Mouse (Mus musculus): ENCODE measurements around the gene Tspan2. TPM values are rescaled to one million over a fixed set of nuclear protein-coding genes. Genes with fewer than 3 reads are reported as not detected.
A peak's percentile ranks its signal among the peaks of the same experiment; 100 is the strongest.

The Tspan2 gene
- total RNA-seq, 4 experiments from 2014 or later, result 5.3 to 10.6 (median 10.3) TPM

DNA sequence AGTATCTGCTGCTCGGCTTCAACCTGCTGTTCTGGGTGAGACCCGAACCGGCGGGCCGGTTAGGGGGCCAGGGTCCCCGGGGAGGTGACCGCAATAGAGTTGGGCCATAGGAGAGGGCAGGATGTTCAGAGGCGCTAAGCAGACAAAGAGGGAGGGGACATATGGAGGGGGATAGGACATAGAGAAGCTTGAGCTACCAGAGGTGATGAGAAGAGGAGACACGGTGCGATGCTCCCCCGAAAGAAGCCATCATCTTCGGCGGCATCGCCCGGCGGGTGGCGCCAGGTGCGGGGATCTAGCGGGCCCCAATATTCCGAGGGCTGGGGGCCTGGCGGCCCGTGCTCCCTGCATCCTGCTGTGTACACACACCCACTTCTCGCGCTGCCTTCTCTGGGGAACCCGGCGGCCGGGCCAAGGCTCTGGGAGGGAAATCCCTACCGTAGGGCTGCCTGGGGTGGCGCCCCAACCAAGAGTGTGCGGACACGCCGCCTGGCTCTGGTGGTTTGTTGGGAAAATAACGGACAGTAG lies 766 bp downstream of the Tspan2 start:
- no peak for DNase-seq (ENCODE audit: low spot score)

DNA sequence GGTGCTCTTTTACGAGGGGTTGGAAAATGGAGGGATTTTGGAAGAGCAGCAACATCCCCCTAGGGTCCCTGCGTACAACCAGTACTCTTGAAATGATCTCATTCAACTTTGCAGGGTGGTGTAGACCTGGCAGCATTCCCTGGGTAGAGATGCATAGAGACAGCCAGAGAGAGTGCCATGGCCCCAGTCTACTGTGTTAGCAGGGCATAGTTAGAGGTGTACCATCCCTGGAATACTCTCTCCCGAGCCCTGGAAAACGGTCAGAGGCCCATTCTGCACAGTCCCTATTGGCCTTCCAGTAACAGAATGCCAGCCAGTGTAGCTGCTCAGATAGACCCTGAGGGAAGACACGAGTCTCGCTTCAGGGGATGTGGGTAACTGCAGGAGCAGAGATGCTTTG lies 1.3 kb downstream of the Tspan2 start:
- no peak for DNase-seq (ENCODE audit: low spot score)

DNA sequence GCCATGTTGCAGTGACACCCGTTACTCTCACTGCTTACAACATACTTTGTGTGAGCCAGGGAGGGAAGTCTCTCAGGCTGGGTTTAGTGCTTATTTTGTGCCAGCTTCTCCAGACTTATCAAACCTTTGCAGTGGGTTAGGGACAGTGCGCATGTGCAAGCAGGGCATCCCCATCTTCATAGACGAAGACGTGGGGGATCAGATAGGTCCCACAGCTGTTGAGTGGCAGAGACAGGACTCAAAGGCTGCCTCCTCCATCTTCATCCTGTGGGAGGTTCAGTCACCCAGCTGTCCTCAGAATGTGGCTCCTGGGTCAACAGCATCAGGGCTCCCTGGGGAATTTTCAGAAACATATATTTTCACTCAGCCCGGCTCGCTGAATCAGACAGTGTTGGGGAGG lies 2.1 kb downstream of the Tspan2 start:
- DNase-seq (ENCODE audit: low spot score), result no peak

DNA sequence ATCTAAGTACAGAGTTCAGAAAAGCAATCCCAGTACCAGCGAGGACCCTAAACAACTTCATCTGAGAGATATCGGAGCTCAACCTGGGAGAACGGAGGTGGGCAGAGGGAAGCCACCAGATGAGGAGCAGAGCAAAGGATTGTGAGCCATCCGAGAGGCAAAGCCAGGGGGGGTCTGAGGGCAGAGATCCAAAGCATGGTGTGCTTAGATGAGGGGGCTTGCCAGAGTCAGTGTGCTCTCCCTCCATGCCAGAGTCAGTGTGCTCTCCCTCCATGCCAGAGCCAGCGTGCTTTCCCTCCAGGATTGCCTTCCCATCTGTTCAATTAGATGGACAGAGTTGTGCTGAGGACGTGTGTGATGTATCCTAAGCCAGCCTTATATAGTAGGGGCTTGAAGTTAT lies 2.8 kb downstream of the Tspan2 start:
- no peak for DNase-seq (ENCODE audit: low spot score)

DNA sequence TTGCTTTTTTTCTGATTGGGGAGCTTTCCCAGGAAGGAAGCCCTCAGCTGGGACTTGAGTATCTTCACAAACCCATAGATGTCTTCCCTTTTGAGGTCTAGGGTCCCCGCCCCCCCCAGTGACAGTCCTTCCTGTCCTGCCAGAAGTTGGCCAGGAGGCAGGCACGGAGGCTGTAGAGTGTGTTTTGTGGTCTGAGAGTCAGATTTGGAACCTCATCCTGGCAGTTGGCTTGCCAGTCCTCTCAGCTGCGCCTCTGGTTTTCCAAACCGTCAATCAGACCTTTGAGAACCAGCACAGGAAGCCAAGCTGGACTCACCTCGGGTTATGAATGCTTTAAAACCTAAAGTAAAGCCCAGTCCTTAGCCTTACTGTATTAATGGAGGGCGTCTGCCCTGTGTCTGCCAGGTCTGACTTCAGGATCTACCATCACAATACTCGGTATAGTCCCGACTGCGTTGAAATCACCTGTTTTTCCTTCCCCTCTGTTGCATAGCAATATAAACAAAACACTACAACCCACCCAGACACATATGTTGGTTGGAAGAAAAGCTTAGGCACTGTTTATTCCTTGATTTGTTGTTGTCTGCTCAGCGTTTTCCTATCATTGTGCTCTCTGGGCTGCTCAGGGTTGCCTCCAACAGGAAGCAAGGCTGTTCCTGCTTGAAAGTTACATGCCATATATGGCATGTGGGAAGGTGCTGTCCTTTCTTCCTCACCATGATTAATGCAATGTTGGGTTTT lies 4.0 kb downstream of the Tspan2 start:
- DNase-seq (ENCODE audit: low spot score), result peak; percentile 46

DNA sequence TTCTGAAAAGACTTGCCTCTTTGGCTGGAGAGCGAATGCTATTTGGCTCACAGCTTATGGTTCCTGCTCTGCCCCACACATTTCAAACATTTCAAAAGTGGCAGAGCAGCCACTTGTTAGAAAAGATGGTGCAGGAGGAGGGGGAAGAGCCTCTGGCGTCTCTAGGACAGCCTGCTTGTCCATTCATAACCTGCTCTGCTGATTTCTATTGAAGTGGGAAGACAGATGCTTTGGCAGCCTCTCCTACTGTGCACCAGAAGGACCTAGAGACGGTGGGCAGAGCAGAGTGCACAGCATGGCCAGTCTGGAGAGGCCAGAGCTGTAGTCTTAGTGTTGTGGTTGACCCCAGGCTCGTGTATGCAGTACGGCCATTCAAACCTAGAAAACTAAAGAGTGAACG lies 4.6 kb downstream of the Tspan2 start:
- DNase-seq (ENCODE audit: low spot score), result no peak

DNA sequence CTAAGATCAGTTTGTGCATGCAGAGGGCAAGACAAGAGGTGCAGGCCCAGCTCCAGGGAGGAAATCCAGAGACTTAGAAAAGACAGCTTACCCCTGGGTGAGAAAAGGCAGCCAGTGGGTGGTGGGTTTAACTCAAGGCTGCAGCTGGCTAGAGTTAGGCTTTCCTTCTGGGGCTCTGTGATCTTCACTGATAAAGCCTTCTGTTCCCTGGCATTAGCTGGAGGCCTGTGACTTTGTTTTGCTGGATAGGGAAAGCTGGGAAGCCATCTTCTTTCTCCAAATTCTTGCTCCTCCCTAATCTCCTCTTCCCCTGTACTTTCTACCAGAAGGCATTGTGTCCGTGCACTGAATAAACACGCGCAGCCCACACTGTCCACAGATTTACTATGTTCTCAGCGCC lies 8.4 kb downstream of the Tspan2 start:
- no peak for DNase-seq (ENCODE audit: low spot score)

DNA sequence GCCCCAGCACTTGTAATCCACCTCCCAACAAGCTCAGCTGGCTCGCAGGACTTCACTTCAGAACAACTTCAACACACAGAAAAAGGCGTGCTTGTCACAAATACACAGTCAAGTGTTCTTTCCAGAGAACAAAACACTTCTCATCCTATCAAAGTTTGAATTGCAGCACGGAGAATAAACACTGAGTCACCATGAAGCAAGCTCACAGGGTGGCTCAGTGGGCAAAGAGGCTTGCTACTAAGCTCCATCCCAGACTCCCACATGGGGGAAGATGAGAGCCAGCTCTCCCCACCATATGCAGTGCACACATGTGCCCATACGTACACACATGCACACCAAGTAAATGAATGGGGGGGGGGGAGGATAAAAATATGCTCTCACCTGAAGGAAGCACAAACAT lies 8.9 kb downstream of the Tspan2 start:
- DNase-seq (ENCODE audit: low spot score), result no peak

DNA sequence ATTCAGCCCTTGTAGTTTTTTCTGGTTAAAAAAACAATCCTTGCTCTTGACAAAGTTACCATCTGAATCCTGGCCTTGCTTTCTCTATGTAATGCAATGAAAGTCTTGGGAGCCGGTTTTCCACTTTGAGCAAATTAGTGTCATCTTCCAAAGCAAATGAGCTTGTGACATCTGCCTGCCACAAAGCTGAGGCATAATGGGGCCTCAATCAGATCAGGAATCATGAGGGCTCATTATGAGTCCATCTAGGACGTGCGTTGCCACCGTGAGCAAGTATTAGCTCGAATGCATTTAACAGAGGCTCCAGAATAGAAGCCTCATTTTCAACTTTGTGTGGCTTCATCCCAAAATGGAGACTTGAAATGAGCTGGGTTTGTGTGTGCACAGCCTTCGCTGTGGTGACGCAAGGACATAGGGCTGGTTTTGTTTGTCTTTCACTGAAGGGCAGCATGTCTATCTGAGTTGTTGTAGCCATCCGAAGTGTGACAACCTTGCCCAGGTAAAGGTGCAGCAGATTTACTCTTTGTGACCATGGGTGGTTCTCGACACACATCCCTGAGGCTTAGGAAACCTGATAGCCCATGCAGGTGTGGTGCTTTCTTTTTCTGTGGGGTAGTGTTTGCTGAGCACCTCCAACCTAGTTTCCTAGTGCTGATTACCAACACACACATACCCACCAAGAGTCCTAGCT lies 9.6 kb downstream of the Tspan2 start:
- DNase-seq (ENCODE audit: low spot score), result no peak

DNA sequence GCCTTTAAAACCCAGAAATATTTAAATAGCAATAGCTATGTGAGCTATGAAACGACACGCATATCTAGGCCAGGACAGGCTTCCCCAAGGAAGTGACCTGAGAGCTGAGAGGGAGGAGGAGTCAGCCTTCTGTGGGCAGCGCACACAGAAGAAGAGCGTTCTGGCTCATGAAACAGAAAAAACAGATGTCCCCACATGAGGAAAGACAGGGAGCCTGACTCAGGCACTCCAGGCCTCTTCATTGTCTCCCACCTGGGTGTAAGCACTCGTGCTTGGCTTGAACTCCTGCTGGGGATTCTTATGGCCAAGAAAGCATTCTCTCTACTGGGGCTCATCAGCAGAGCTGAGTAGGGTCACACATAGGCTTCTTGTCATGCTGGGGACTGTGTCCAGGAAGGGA lies 10.3 kb downstream of the Tspan2 start:
- DNase-seq (ENCODE audit: low spot score), result peak; percentile 51

DNA sequence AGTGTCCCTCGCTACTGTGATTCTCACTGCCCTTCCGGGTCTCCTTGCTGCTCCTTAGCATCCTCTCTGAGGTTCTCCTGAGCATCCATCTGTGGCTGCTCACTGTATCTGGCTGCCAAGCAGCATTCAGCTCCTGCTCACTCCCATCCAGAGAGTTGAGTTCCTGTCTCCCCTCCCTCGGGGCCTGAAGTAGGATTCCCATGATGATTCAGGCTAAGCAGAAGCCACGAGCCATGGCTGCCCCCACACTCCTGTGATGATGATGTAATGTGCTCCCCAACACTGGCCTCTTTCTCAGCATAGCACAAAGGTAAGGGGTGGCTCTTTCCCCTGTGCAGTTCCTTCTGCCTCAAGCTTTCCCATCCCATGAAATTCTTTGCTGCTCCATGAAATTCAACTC lies 11.8 kb downstream of the Tspan2 start:
- DNase-seq (ENCODE audit: low spot score), result no peak

DNA sequence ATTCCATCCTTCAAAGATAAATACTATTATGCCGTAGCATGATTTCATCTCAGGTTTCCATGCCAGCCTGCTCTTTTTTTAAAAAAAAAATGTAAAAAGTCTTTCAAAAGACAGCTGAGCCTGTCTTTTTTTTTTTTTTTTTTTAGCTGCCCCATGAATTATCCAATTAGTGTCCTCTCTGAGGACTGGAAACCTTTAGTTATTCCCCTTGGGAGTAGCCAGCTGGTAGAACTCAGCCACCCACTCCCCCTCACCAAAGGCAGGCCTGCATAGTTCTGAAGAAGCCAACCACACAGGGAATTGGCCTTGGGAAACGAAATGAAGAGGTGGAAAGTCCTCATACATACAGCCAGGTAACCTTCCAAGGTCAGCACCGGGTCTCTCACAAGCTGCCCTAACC lies 13.7 kb downstream of the Tspan2 start:
- no peak for DNase-seq (ENCODE audit: low spot score)

DNA sequence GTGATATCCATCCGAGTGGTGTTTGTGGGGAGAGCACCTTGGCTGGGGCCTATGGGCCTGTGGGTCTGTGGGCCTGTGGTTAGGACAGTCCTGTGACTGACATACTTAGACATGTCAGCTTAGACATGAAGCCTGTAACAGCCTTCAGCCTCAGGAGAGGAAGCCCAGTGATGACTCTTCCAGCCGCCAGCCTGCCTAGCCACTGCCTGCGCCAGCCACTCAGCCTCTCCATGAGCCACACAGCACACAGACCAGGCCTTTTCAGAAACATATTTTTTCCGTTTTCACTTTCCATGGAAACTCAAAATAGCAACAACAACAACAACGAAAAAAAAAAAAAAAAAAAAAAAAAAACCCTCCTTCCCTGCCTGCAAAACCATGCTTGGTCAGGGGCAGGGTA lies 14.4 kb downstream of the Tspan2 start:
- DNase-seq (ENCODE audit: low spot score), result no peak

DNA sequence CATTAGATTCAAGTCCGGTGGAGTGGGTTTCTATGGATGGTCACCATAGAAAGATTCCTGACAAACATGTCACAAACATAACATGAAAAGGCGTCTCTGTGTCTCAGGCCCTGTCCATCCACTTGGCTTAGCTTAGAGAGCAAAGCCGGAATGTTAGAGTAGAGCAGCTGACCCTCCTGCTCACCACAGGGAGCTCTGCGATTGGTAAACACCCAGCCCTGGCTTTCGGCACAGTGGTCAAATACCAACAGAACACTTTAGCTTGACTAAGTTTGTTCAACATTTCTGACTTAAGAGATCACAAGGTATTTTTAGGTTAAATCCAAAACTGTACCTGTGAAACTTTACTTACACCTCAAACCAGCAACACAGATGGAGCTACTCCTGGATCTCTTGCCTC lies 16.8 kb downstream of the Tspan2 start:
- no peak for DNase-seq (ENCODE audit: low spot score)

DNA sequence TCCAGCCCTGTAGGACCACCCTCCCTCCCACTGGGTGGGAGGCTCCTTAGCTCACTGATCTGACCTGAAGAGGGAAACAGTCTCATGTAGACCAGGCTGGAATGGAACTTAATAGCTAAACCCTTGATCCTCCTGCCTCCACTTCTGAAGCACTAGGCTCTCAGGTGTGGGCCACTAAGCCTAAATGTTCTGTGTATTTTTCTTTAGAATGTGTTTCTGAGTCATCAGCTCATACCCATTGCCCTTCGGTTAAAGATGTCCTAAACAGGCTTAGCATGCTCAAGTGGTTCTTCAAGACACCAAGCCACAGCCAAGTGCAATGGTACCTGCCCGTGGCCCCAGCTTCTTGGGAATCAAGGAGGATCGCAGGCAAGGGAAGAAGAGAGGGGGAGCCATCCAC lies 17.2 kb downstream of the Tspan2 start:
- no peak for DNase-seq (ENCODE audit: low spot score)

DNA sequence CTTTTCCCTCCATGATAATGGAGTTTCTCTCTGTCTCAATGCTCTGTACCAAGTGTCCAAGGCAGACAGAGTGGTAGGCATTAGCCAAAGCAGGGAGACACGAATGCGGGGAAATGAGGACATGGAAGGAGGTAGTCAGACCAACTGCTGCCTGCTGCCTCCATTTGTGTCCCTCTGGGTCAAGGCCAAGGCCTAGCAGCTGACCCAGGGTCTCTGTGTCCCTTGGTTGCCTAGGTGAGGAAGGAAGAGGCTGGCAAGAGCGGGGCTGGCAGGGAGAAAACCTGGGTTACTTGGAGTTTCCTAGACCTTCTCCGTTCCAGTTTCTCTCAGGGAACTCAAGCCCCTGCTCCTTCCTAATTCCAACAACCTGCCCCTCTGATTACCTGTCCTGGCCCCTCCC lies 17.7 kb downstream of the Tspan2 start:
- no peak for DNase-seq (ENCODE audit: low spot score)

DNA sequence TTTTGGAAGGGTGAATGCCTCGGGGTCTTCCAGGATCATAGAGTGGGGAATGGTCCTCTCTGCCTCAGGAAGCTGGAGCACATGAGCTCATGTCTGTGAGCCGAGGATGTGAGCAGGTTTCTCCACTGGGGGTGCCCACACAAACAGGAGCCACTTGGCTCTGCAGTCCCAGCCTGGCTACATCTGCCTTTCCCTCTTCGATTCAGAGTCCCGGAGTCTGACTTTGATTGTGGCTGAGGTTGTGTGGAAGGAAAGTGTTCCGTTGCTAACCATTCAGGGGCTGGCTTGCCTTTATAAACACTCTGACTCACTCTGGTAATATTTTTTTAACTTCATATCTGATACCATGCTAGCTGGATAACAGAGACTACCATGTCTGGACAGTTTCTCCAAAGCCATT lies 18.1 kb downstream of the Tspan2 start:
- no peak for DNase-seq (ENCODE audit: low spot score)

DNA sequence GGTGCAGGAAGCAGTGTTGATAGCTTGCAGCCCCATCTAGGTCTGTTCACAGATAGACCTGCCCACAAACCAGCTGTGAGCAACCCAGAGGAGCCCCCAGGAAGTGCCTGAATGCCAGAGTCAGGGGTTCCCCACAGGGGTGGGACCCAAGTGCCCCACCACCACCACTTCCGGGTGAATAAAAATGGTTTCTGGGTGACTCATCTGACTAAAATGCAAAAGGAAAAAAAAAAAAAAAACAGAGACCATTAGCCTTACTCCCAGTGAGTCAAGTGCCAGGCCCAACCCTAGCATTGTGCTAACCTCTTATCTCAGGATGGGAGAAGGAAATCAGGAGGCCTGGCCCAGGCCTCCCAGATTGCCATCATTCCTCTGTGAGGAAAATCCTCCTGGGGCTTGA lies 21.5 kb downstream of the Tspan2 start:
- DNase-seq (ENCODE audit: low spot score), result peak; percentile 47

DNA sequence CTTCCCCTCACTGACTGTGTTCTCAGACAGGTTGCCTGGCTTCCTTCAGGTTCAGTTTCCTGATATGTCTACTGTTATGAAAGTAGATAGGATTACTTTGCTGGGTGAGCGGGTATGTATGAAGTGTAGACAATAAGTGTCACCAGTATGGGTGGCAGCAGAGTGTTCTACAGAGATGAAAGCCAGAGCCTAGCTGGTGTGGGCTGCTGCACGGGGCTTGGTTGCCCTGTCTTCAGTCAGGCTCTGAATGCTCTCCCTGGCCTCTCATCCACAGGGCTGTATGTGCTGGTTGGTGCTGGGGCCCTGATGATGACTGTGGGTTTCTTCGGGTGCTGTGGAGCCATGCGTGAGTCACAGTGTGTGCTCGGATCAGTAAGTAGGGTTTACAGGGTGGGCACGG lies 22.7 kb downstream of the Tspan2 start:
- DNase-seq (ENCODE audit: low spot score), result no peak

DNA sequence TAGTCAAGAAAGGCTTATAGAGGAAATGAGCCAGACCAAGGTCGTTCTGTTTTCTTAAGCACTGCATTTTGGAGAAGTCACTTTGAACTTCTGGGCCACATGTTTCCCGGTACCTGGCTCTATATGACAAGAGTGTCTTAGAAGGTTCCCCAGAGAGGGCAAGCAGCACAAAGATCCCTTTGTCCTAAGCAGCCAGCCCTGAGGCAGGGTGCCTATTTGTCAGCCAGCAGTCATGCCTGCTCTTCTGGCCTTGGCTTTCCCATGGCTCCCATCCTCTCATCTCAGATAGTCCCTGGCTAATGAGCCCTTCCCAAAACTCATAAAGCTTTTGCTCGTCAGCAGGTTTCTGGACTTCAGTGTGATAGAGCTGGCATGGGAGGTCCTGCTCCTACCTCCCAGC lies 25.9 kb downstream of the Tspan2 start:
- no peak for DNase-seq (ENCODE audit: low spot score)

DNA sequence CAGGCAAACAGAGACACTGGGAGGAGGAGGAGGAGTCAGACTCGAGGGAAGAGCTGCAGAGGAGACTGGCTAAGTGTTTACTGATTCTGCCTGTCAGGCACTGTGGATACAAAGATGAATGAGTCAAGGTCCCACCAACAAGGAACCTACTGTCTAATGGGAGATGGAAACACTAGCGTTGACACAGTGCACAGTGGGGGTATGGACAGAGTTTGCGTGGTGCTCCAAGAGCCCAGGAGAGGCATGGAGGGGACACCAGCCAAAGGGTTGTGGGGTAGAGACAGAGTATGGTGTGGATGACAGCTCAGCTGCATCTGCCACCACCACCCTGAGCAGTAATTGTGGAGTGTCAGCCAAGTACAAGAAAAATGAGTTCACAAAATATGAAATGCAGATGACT lies 28.1 kb downstream of the Tspan2 start:
- no peak for DNase-seq (ENCODE audit: low spot score)

DNA sequence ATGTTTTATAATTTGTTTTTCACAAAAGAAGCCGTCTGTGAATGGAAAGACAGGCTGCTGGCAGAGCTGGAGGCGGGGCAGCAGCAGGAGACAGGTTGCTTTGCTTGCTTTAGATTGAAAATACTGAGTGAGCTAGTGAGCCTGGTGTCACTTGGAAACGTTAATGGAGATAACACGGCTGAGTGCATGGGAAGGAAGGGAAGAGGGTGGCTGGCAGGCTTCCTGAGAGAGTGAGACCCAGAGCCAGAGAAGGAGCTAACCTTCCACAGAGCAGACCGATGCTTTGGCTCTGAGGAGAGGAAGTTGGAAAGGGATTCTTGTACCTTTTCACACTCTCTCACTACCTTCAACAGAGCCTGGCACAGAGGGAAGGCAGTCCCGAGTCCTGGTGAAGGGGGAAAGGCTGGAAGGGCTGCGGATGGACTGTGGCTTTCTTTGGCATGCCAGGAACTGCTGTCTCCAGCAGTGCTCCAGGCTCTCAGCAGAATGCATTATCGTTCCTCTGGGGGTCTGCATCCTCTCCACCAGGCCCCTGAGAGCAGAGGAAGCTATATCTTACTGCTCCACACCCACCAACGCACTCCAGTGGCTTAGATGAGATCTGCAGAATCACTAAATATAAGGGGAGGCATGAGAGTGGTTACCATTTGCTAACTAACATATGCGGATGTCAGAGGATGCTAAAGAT lies 29.5 kb downstream of the Tspan2 start:
- peak; percentile 21 for DNase-seq (ENCODE audit: low spot score)

DNA sequence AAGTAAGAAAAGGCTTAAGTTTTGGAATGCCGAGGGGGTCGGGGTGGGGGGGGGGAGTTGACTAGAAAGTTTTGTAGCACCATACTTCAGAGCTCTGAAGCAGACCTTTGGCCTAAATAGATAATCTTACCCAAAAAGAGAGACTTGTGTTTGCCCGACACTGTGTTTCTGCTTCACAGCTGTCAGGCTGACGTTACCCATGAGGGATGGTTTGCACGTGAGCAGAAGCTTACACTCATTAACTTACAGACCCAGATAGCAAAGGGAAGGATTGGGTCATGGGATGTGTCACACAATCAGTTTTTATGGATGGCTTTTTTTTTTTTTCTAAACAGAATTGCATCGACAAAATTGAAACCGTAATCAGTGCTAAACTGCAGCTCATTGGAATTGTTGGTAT lies 30.5 kb downstream of the Tspan2 start:
- DNase-seq (ENCODE audit: low spot score), result no peak

Measured in heart, adult 8-10 months (tissue).